Mouse (Mus musculus) CD8-positive naive resting alpha-beta T cell, adult 2 months (primary cell): Measurements from ENCODE around the gene Tjap1.

Source experiments
- DNase-seq, 2 experiments: peaks; one replicate each; pipeline ENCODE4 v3.0.0; 2022; ENCODE audit warnings: low read depth in 2 of 2, low spot score in 2 of 2

Gene Tjap1

GRCm38 (mm10) chr17:46282483-46283123, at the start of gene Tjap1:
Tjap1 (minus strand) TSS chr17:46283026.
- DNase-seq: peak; percentile 60 to 70

GRCm38 (mm10) chr17:46328723-46329122, 45.9 kb upstream of the Tjap1 start:
- DNase-seq: no peak

GRCm38 (mm10) chr17:46327906-46328534, 45.2 kb upstream of the Tjap1 start, which contains the start of gene Abcc10:
Abcc10 (minus strand) TSS chr17:46328352.
- DNase-seq: peak; percentile 96 to 99

DNA sequence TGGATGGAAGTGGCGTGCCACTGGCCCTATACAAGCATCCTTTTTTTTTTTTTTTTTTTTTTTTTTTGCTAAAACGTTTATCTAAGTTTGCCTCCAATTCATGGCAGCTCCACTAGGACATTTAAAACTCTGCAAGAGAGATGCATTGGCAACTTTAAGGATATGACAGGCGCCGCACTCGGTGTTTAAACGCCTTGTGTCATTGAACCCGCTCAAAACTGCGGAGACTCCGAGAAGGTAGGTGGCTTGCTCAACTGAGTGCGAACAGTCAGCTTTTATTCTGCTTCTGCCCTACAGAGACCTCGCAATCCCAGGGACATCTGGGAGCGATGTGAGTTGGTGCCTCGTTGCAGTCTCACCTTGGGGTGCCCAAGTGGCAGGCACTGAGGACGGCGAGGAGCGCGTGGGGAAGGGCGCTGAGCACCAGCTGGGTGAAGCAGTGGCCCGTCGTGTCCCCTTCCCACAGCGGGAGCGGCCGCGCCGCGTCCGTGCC, 44.6 kb upstream of the Tjap1 start:
- no peak for DNase-seq

GRCm38 (mm10) chr17:46322046-46322823, 39.4 kb upstream of the Tjap1 start:
- no peak for DNase-seq

GRCm38 (mm10) chr17:46320492-46320891, 37.7 kb upstream of the Tjap1 start:
- no peak for DNase-seq

DNA sequence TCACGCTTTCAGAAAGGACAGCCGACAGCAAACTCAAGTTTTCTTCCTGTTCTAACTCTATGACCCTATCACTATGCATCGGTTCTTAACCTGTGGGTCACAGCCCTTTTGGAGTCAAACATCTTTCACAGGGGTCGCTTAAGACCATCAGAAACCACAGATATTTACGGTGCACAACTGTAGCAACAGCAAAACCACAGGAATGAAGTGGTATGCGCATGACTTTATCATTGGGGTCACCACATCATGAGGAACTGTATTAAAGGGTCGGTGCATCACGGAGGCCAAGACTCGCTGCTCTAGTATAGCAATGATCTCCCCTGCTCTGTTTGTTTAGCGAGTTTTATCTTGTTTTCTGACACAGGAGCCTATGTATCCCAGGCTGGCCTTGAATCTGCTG, 33.0 kb upstream of the Tjap1 start:
- no peak for DNase-seq

- no peak for DNase-seq
These were observed 30.4 kb upstream of the Tjap1 start for GRCm38 (mm10) chr17:46313135-46313715.

- DNase-seq: no peak
These were observed 27.7 kb upstream of the Tjap1 start for GRCm38 (mm10) chr17:46310515-46310914.

DNA sequence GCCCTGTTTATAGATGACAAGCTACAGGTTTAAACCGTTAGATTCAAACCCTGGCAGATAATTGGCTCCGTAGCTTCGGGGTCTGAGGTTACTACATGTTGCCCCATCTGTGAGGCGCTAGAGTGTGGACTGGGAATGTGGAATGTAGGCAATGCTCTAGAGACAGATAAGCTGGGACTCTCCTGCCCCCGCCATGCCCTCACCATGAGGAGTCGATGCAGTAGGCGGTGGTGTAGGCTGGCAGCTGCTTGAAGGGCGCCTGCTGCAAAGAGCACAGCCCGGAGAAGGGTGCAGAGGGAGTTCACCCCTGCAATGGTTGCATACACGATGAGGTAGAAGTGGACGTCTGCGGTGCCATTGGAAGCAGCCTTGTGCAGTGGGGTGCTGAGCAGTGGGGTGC, 27.0 kb upstream of the Tjap1 start:
- DNase-seq: no peak

DNA sequence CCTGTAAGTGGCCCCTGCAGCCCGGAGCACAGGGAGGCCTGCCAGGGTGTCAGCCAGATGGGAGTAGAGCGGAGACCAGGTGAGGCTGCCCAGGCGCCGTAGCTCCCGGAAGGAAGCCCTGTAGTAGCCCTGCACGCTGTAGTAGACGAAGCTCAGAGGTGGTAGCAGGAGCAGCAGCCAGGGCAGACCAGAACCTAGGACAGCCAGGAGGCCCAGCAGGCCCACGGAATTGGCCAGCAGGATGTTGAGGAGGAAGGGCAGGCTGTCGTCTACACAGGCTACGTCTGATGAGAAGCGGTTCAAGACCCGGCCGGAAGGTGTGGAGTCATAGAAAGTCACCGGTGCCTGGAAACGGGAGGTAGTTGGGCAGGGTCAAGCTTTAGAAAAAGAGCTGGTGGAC, 24.1 kb upstream of the Tjap1 start:
- no peak for DNase-seq

GRCm38 (mm10) chr17:46304184-46304583, 21.4 kb upstream of the Tjap1 start:
- no peak for DNase-seq

- no peak for DNase-seq
These were observed 19.1 kb upstream of the Tjap1 start for GRCm38 (mm10) chr17:46301892-46302291.

GRCm38 (mm10) chr17:46298220-46298913, 15.5 kb upstream of the Tjap1 start:
- DNase-seq: peak; percentile 74 to 78

GRCm38 (mm10) chr17:46297364-46298219, 14.8 kb upstream of the Tjap1 start, which contains the start of gene Dlk2:
Dlk2 (plus strand) TSS chr17:46297421.
- peak in 1 of 2 experiments; percentile 7 for DNase-seq

- DNase-seq: no peak
These were observed 14.2 kb upstream of the Tjap1 start for GRCm38 (mm10) chr17:46297028-46297363.

DNA sequence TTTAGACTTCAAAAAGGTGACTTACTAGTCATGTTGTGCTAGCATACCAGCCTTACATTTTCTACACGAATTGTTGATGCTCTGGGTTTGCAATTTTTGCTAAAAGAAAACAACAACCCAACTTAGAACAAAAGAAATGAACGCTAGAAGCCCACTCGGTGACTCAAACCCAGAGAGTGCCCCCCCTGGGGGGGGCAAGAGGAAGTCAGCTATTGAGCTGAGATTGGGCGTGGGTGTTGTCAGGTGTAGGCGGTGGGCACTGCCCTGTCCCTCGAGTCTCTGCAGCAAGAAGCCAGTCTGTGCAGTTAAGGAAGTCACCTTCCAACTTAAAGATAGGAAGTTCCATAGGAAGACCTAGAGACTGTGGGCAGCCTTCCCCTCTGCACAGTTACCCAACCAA, 13.8 kb upstream of the Tjap1 start:
- no peak for DNase-seq

- DNase-seq: no peak
These were observed 4.9 kb upstream of the Tjap1 start for GRCm38 (mm10) chr17:46287678-46288095.

DNA sequence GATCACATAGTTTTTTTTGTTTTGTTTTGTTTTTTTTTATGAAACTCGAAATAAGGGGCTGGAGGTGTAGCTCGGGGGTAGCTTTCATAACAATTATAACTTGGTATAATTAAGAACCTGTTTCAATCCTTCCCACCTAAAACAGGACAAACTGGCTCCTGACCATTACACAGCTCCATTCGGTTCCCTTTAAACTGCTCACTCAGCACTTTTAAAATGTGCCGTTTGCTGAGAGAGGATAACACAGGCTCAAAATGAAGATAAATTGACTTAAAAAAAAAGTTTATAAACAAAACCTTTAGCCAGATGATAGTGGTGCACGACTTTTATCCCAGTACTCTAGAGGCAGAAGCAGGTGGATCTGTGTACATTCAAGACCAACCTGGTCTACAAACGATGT, 2.6 kb upstream of the Tjap1 start:
- DNase-seq: no peak

- DNase-seq: no peak
These were observed 1.8 kb upstream of the Tjap1 start for GRCm38 (mm10) chr17:46284653-46285052.
